Mouse (Mus musculus) midbrain, embryonic 16.5 days (tissue): ENCODE results near the gene Khdrbs2. TPM values are rescaled to one million over a fixed set of nuclear protein-coding genes. Genes with fewer than 3 reads are reported as not detected.
A peak's percentile ranks its signal among the peaks of the same experiment; 100 is the strongest.
"Not testable (repeated sequence)": the region's sequence is repeated elsewhere in the genome, so short reads cannot be mapped to it uniquely, and the experiment has no call there.

Experiments used
- ATAC-seq: fragments of 200-750 bp; cut with Nextera tagmentation; 2 replicates; pipeline ENCODE4 v1.8.0; 2017; ENCODE audit warnings: moderate TSS enrichment
- H3K27ac ChIP-seq: fragments of 300-500 bp; sonication (generic); 2 replicates; pipeline ENCODE4 v1.5.1; 2014; ENCODE audit warnings: mild to moderate bottlenecking, low read length, mixed read lengths
- H3K27me3 ChIP-seq: fragments of 300-500 bp; sonication (generic); 2 replicates; pipeline ENCODE4 v1.6.1; 2014; ENCODE audit warnings: low read depth, low read length, mixed read lengths; ENCODE audit not compliant: control insufficient read depth, insufficient read depth
- H3K36me3 ChIP-seq: fragments of 300-500 bp; sonication (generic); 2 replicates; pipeline ENCODE4 v1.6.1; 2014; ENCODE audit warnings: mild to moderate bottlenecking, low read length, moderate library complexity, mixed read lengths; ENCODE audit not compliant: control insufficient read depth, insufficient read depth
- H3K4me1 ChIP-seq: fragments of 300-500 bp; sonication (generic); 2 replicates; pipeline ENCODE4 v1.6.1; 2014; ENCODE audit warnings: mild to moderate bottlenecking, low read length, mixed read lengths; ENCODE audit not compliant: control insufficient read depth, insufficient read depth
- H3K4me2 ChIP-seq: fragments of 300-500 bp; sonication (generic); 2 replicates; pipeline ENCODE4 v1.6.1; 2014; ENCODE audit warnings: mild to moderate bottlenecking, low read length, mixed read lengths
- H3K4me3 ChIP-seq: fragments of 300-500 bp; sonication (generic); 2 replicates; pipeline ENCODE4 v1.5.1; 2014; ENCODE audit warnings: low read depth, mild to moderate bottlenecking, low read length, moderate library complexity, mixed read lengths
- H3K9ac ChIP-seq: fragments of 300-500 bp; sonication (generic); 2 replicates; pipeline ENCODE4 v1.6.1; 2014; ENCODE audit warnings: low read depth, low read length, mixed read lengths
- H3K9me3 ChIP-seq: fragments of 300-500 bp; sonication (generic); replicated peaks from 2 replicates; pipeline ENCODE4 v1.6.1; 2014; ENCODE audit warnings: mild to moderate bottlenecking, low read length, mixed read lengths; ENCODE audit not compliant: control insufficient read depth, poor library complexity, severe bottlenecking
- WGBS: fragments of 180-500 bp; shearing (Covaris S2); extraction: QIAGEN DNeasy Blood & Tissue Kit; methylation state at CpG from one replicate; pipeline ENCODE4 v1.1.7; 2014; 5-methylcytosine and 5-hydroxymethylcytosine counted together
- polyA plus RNA-seq: library from polyadenylated mRNA; unstranded; fragments of >200 nt; fragmentation: Nextera tagmentation; extraction: Ambion mirVana; gene quantifications from 2 replicates; pipeline ENCODE4 v1.2.1, GENCODE M21; 2015

Khdrbs2 gene
- polyA plus RNA-seq, 1 experiment from 2014 or later, result 58.1 TPM

- H3K27ac ChIP-seq, H3K27me3 ChIP-seq, H3K4me1 ChIP-seq, H3K9ac ChIP-seq, H3K9me3 ChIP-seq, ATAC-seq, H3K4me3 ChIP-seq, H3K36me3 ChIP-seq, H3K4me2 ChIP-seq: not testable (repeated sequence)
- WGBS, result 73% methylated on average over 2 of the region's 7 CpGs
These were observed 374.7 kb downstream of the Khdrbs2 start, which contains the start of gene Gm5415 for GRCm38 (mm10) chr1:32547194-32547593. Gene Gm5415 (minus strand): TSS chr1:32547294.

DNA sequence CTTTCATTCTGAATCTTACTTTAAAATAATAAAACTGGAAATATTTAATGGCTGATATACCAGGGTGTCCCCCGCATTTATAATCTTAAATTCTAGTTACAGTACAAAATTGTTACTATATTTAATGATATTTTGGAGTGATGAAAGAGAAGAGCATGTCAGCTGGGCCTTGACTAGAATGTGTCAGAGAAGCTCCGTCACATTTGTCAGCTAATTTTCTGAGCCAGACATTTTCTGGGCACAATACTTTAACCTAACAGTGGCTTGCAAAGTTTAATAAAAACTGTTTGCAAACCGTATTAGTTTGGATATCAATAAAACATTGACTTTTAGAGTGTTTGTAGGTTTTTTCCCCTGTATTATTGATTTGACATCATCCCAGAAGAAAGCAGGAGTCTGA is 380.9 kb downstream of the Khdrbs2 start:
- ATAC-seq, result no peak
- H3K9ac ChIP-seq, result no peak overlapping the region
- H3K9me3 ChIP-seq, result no peaks in the 10 kb centered on the region
- H3K4me2 ChIP-seq, result no peak overlapping the region
- H3K27me3 ChIP-seq, result no peaks in the 10 kb centered on the region
- H3K27ac ChIP-seq, result no peak overlapping the region
- H3K36me3 ChIP-seq, result no peaks in the 10 kb centered on the region
- WGBS, result 87% methylated on average over 3 of the region's 3 CpGs
- no peaks in the 10 kb centered on the region for H3K4me1 ChIP-seq
- no peak overlapping the region for H3K4me3 ChIP-seq

DNA sequence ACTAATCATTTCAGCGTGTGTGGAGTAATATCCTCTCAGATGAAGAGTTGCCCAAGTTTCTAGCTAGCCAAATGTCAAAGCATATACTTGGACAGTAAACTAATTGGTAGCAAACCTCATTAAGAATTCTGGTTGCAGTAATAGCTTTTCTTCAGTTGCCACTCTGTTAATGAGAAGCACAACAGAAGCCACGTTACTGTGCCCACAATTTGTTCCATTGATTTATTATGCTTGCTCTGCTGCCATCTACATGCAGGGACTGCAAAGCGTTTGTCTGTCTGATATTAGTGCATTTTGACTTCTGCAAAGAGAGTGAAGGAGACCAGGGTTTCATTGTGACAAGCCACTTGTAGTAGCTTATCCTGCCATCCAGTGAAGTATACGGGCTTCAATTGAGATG is 381.4 kb downstream of the Khdrbs2 start:
- Histone ChIP-seq H3K27ac (no peak overlapping the region), H3K4me3 (no peak overlapping the region), H3K36me3 (no peaks in the 10 kb centered on the region), H3K27me3 (no peaks in the 10 kb centered on the region), H3K9ac (no peak overlapping the region), H3K4me2 (no peak overlapping the region), H3K4me1 (no peaks in the 10 kb centered on the region), H3K9me3 (no peaks in the 10 kb centered on the region)
- 49% methylated on average over 4 of the region's 4 CpGs for WGBS
- peak; percentile 67; the same call in 1 of the 2 replicates for ATAC-seq

- WGBS, result 95% methylated on average over 2 of the region's 2 CpGs
- no peak overlapping the region for H3K9ac ChIP-seq
- no peak for ATAC-seq
These were observed 396.4 kb downstream of the Khdrbs2 start for GRCm38 (mm10) chr1:32568901-32569300.

GRCm38 (mm10) chr1:32626060-32626459 is 453.5 kb downstream of the Khdrbs2 start:
- WGBS, result 35% methylated on average over 1 of the region's 1 CpGs

More at GRCm38 (mm10) chr1:32568901-32569300, 396.4 kb downstream of the Khdrbs2 start:
- Histone ChIP-seq H3K4me3 (no peak overlapping the region), H3K4me2 (no peak overlapping the region), H3K4me1 (no peaks in the 10 kb centered on the region), H3K36me3 (no peaks in the 10 kb centered on the region), H3K9me3 (no peaks in the 10 kb centered on the region), H3K27me3 (no peaks in the 10 kb centered on the region), H3K27ac (no peak overlapping the region)

GRCm38 (mm10) chr1:32632415-32633354 is 460.2 kb downstream of the Khdrbs2 start:
- H3K4me2 ChIP-seq, result no peak overlapping the region
- no peaks in the 10 kb centered on the region for H3K27me3 ChIP-seq
- 0 out of 2 replicates have a peak, but pooled peaks have one; percentile 48 for ATAC-seq
- H3K9ac ChIP-seq, result no peak overlapping the region
- no peak overlapping the region for H3K27ac ChIP-seq
- 77% methylated on average over 5 of the region's 5 CpGs for WGBS
- 0 out of 2 replicates have a peak, but pooled peaks cover 2% of the 10 kb centered on the region for H3K4me1 ChIP-seq
- H3K4me3 ChIP-seq, result no peak overlapping the region
- H3K36me3 ChIP-seq, result no peaks in the 10 kb centered on the region
- peaks cover 4% of the 10 kb centered on the region; the same call in 1 of the 2 replicates for H3K9me3 ChIP-seq

More at GRCm38 (mm10) chr1:32626060-32626459, 453.5 kb downstream of the Khdrbs2 start:
- peaks cover 4% of the 10 kb centered on the region; the same call in 1 of the 2 replicates for H3K9me3 ChIP-seq
- no peak for ATAC-seq
- H3K9ac ChIP-seq, result no peak overlapping the region
- no peaks in the 10 kb centered on the region for H3K27me3 ChIP-seq
- H3K4me1 ChIP-seq, result no peaks in the 10 kb centered on the region
- H3K27ac ChIP-seq, result no peak overlapping the region
- H3K36me3 ChIP-seq, result no peaks in the 10 kb centered on the region
- no peak overlapping the region for H3K4me2 ChIP-seq
- no peak overlapping the region for H3K4me3 ChIP-seq

GRCm38 (mm10) chr1:32633404-32633803 is 460.9 kb downstream of the Khdrbs2 start:
- H3K27ac ChIP-seq, result no peak overlapping the region
- ATAC-seq, result no peak

DNA sequence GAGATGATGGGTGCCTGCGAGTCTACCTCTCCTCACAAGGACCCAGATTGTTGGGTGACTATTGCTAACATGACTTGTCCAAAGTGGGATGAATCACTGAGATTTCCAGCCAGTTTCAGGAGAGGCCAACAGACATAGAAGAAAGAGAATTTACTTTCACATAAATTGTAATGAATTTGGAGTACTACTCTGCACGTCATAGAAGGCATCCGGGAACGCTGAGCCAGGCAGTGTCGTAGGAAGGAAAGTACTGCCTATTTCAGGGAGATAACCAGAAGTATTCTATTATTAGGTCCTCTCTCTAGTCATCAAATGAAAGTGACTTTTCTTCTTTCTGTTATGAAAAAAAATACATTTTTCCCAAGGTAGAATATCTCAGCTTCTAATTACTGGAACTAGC is 466.6 kb downstream of the Khdrbs2 start:
- Histone ChIP-seq H3K9me3 (no peaks in the 10 kb centered on the region), H3K36me3 (no peaks in the 10 kb centered on the region), H3K27ac (no peak overlapping the region), H3K4me2 (no peak overlapping the region), H3K9ac (no peak overlapping the region), H3K4me1 (no peaks in the 10 kb centered on the region), H3K4me3 (no peak overlapping the region), H3K27me3 (no peaks in the 10 kb centered on the region)
- WGBS, result 89% methylated on average over 5 of the region's 5 CpGs
- ATAC-seq, result no peak

More at GRCm38 (mm10) chr1:32633404-32633803, 460.9 kb downstream of the Khdrbs2 start:
- 0 out of 2 replicates have a peak, but pooled peaks cover 2% of the 10 kb centered on the region for H3K4me1 ChIP-seq
- WGBS, result 90% methylated on average over 4 of the region's 4 CpGs
- no peak overlapping the region for H3K4me3 ChIP-seq
- H3K4me2 ChIP-seq, result no peak overlapping the region
- no peak overlapping the region for H3K9ac ChIP-seq
- H3K36me3 ChIP-seq, result no peaks in the 10 kb centered on the region
- peaks cover 4% of the 10 kb centered on the region; the same call in 1 of the 2 replicates for H3K9me3 ChIP-seq
- H3K27me3 ChIP-seq, result no peaks in the 10 kb centered on the region

DNA sequence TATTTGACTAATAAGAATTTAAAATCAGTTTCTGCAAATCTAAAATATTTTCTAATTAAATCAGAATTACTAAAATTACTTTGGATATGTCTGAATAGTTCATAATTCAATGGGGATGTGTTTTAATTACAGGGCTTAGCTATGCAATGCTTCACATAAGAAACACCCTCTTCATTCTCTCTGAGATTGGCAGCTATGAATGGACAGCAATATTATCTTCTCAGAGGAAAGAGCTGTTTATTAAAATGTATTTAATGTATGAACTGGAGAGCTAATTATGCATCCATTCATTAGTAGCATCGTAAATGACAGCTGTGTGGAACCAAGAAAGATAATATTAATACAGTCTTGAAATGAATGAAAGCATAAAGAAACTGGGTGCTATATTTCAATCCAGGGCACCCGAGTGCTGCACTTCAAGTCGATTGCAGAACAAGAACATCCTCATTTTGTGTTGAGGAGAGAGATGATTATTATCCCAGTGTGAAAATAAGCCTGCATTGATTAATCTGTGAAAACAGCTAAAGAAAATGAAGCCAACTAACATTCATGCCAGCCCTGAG is 477.2 kb downstream of the Khdrbs2 start:
- Histone ChIP-seq H3K27ac (no peak overlapping the region), H3K36me3 (no peaks in the 10 kb centered on the region), H3K4me1 (no peaks in the 10 kb centered on the region), H3K4me2 (no peak overlapping the region), H3K27me3 (no peaks in the 10 kb centered on the region), H3K9me3 (no peaks in the 10 kb centered on the region), H3K9ac (no peak overlapping the region), H3K4me3 (no peak overlapping the region)
- 55% methylated on average over 3 of the region's 3 CpGs for WGBS
- no peak for ATAC-seq
